Mouse (Mus musculus): ENCODE data around the gene Rbfox2.

Rbfox2 gene

GRCm38 (mm10) chr15:77331444-77331843 lies 24.6 kb upstream of the Rbfox2 start:
- no peak for DNase-seq (ENCODE audit: low spot score in 2 of 2)

- no peak for DNase-seq (ENCODE audit: low spot score in 2 of 2)
Measured at GRCm38 (mm10) chr15:77329681-77330180, 22.9 kb upstream of the Rbfox2 start.

GRCm38 (mm10) chr15:77326361-77326760 lies 19.6 kb upstream of the Rbfox2 start:
- no peak for DNase-seq (ENCODE audit: low spot score in 2 of 2)

- DNase-seq (ENCODE audit: low spot score in 2 of 2) = no peak
Measured at GRCm38 (mm10) chr15:77324426-77324825, 17.6 kb upstream of the Rbfox2 start.

- DNase-seq (ENCODE audit: low spot score in 2 of 2) = no peak
Measured at GRCm38 (mm10) chr15:77323226-77323625, 16.4 kb upstream of the Rbfox2 start.

- DNase-seq (ENCODE audit: low spot score in 2 of 2) = no peak
Measured at GRCm38 (mm10) chr15:77313701-77314100, 6.9 kb upstream of the Rbfox2 start.

GRCm38 (mm10) chr15:77312796-77313195 lies 6.0 kb upstream of the Rbfox2 start:
- DNase-seq (ENCODE audit: low spot score in 2 of 2) = no peak

- no peak for DNase-seq (ENCODE audit: low spot score in 2 of 2)
Measured at GRCm38 (mm10) chr15:77307767-77308495, 1.1 kb upstream of the Rbfox2 start.

- DNase-seq (ENCODE audit: low spot score in 2 of 2) = peak; percentile 18 to 40
Measured at GRCm38 (mm10) chr15:77305852-77306546, 805 bp downstream of the Rbfox2 start.

- DNase-seq (ENCODE audit: low spot score in 2 of 2) = no peak
Measured at GRCm38 (mm10) chr15:77304960-77305359, 1.8 kb downstream of the Rbfox2 start.

GRCm38 (mm10) chr15:77301122-77301521 lies 5.7 kb downstream of the Rbfox2 start:
- DNase-seq (ENCODE audit: low spot score in 2 of 2) = no peak

GRCm38 (mm10) chr15:77298564-77298963 lies 8.2 kb downstream of the Rbfox2 start:
- DNase-seq (ENCODE audit: low spot score in 2 of 2) = no peak

GRCm38 (mm10) chr15:77296635-77297034 lies 10.2 kb downstream of the Rbfox2 start:
- DNase-seq (ENCODE audit: low spot score in 2 of 2) = no peak

GRCm38 (mm10) chr15:77293493-77293892 lies 13.3 kb downstream of the Rbfox2 start:
- DNase-seq (ENCODE audit: low spot score in 2 of 2) = no peak

GRCm38 (mm10) chr15:77292381-77292780 lies 14.4 kb downstream of the Rbfox2 start:
- no peak for DNase-seq (ENCODE audit: low spot score in 2 of 2)

- no peak for DNase-seq (ENCODE audit: low spot score in 2 of 2)
Measured at GRCm38 (mm10) chr15:77291471-77291870, 15.3 kb downstream of the Rbfox2 start.

GRCm38 (mm10) chr15:77290352-77290751 lies 16.5 kb downstream of the Rbfox2 start:
- DNase-seq (ENCODE audit: low spot score in 2 of 2) = no peak

GRCm38 (mm10) chr15:77280130-77280529 lies 26.7 kb downstream of the Rbfox2 start:
- DNase-seq (ENCODE audit: low spot score in 2 of 2) = no peak

GRCm38 (mm10) chr15:77278825-77279224 lies 28.0 kb downstream of the Rbfox2 start:
- DNase-seq (ENCODE audit: low spot score in 2 of 2) = peak in 1 of 2 experiments; percentile 13

GRCm38 (mm10) chr15:77276838-77277725 lies 29.7 kb downstream of the Rbfox2 start:
- DNase-seq (ENCODE audit: low spot score in 2 of 2) = no peak

GRCm38 (mm10) chr15:77276300-77276699 lies 30.5 kb downstream of the Rbfox2 start:
- DNase-seq (ENCODE audit: low spot score in 2 of 2) = no peak

- DNase-seq (ENCODE audit: low spot score in 2 of 2) = no peak
Measured at GRCm38 (mm10) chr15:77275572-77275971, 31.2 kb downstream of the Rbfox2 start.
